Mouse (Mus musculus) frontal cortex, postnatal 10 days (tissue): ENCODE data around the gene Atxn7.
A peak's percentile ranks its signal among the peaks of the same experiment; 100 is the strongest.
"Not testable (repeated sequence)": the region's sequence is repeated elsewhere in the genome, so short reads cannot be mapped to it uniquely, and the experiment has no call there.

Experiments used
- DNase-seq, 2 experiments: peaks; one replicate each; pipeline ENCODE4 v3.0.0; 2022; ENCODE audit warnings: low spot score in 2 of 2, mixed read lengths in 1 of 2

The Atxn7 gene

GRCm38 (mm10) chr14:13988397-13988796, 27.2 kb downstream of the Atxn7 start:
- DNase-seq = no peak

GRCm38 (mm10) chr14:13990741-13991140, 29.5 kb downstream of the Atxn7 start:
- DNase-seq = no peak

GRCm38 (mm10) chr14:13995206-13996097, 34.2 kb downstream of the Atxn7 start:
- no peak for DNase-seq

- no peak for DNase-seq
Measured at GRCm38 (mm10) chr14:14002771-14003170, 41.5 kb downstream of the Atxn7 start.

GRCm38 (mm10) chr14:14009712-14010111, 48.5 kb downstream of the Atxn7 start:
- no peak for DNase-seq

- peak; percentile 79 to 83 for DNase-seq
Measured at GRCm38 (mm10) chr14:14012383-14013251, 51.4 kb downstream of the Atxn7 start.

- peak in 1 of 2 experiments; percentile 19 for DNase-seq
Measured at GRCm38 (mm10) chr14:14013252-14013711, 52.0 kb downstream of the Atxn7 start.

GRCm38 (mm10) chr14:14014636-14015375, 53.6 kb downstream of the Atxn7 start:
- no peak for DNase-seq

- no peak for DNase-seq
Measured at GRCm38 (mm10) chr14:14019155-14019894, 58.1 kb downstream of the Atxn7 start.

GRCm38 (mm10) chr14:14021244-14021643, 60.0 kb downstream of the Atxn7 start:
- no peak for DNase-seq

- no peak for DNase-seq
Measured at GRCm38 (mm10) chr14:14025870-14026269, 64.6 kb downstream of the Atxn7 start.

- no peak for DNase-seq
Measured at GRCm38 (mm10) chr14:14030621-14031020, 69.4 kb downstream of the Atxn7 start.

GRCm38 (mm10) chr14:14032842-14033241, 71.6 kb downstream of the Atxn7 start:
- no peak for DNase-seq

GRCm38 (mm10) chr14:14036352-14036751, 75.1 kb downstream of the Atxn7 start:
- no peak for DNase-seq

- DNase-seq = no peak
Measured at GRCm38 (mm10) chr14:14038233-14038632, 77.0 kb downstream of the Atxn7 start.

- DNase-seq = no peak
Measured at GRCm38 (mm10) chr14:14042336-14042735, 81.1 kb downstream of the Atxn7 start.

- no peak for DNase-seq
Measured at GRCm38 (mm10) chr14:14054386-14054785, 93.1 kb downstream of the Atxn7 start.

- not testable (repeated sequence) for DNase-seq
Measured at GRCm38 (mm10) chr14:14059606-14060005, 98.4 kb downstream of the Atxn7 start.

GRCm38 (mm10) chr14:14062531-14063245, 101.4 kb downstream of the Atxn7 start:
- no peak for DNase-seq

- no peak for DNase-seq
Measured at GRCm38 (mm10) chr14:14063382-14063781, 102.1 kb downstream of the Atxn7 start.
